Mouse (Mus musculus) C2C12 (cell line): ENCODE data around the gene Nkx1-2.

ENCODE experiments used
- CTCF ChIP-seq: IDR thresholded peaks from one replicate; pipeline ENCODE4 v1.5.1; 2011; ENCODE audit not compliant: control insufficient read depth, insufficient read depth, insufficient read length
- USF1 ChIP-seq: IDR thresholded peaks from one replicate; pipeline ENCODE4 v1.6.1; 2011; ENCODE audit warnings: low read depth, mild to moderate bottlenecking, control low read depth, moderate library complexity

DNA sequence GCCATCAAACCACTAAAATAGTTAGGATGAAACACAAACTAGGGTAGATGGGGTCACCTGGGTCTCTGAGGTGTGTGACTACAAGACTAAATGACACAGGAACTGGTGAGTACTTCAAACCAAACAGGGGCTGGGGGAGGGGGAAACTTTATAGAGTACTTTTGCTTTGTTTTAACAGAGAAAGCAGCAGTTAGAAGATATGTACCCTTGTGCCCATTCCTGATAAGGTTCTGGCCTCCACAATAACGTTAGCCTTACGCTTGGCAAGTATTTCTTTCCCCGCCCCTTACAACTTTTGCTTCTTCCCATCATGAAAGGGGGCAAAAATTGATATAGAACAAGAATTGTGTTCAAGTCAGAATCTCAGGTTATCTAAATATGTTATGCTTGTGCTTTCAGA, 3.6 kb downstream of the Nkx1-2 start:
- TF ChIP-seq CTCF (no peak), USF1 (no peak)
